Mouse (Mus musculus) G1E (cell line): ENCODE data around the gene Rtn4rl1. TPM values are rescaled to one million over a fixed set of nuclear protein-coding genes. Genes with fewer than 3 reads are reported as not detected.

Experiments used
- ATAC-seq: 2 replicates; pipeline ENCODE4 v1.8.0; 2016; ENCODE audit warnings: mild to moderate bottlenecking; ENCODE audit not compliant: insufficient number of reproducible peaks, poor library complexity, low FRiP score, severe bottlenecking; ENCODE audit errors: extremely low read depth
- DNase-seq: peaks from one replicate; pipeline ENCODE4 v3.0.0; 2012; ENCODE audit warnings: low spot score
- H3K27me3 ChIP-seq: 2 replicates; pipeline ENCODE4 v1.6.1; 2012; ENCODE audit warnings: mild to moderate bottlenecking, low read length, inconsistent platforms; ENCODE audit not compliant: insufficient read depth
- H3K36me3 ChIP-seq: replicated peaks from 2 replicates; pipeline ENCODE3; 2012; ENCODE audit warnings: mild to moderate bottlenecking, inconsistent platforms
- H3K4me1 ChIP-seq: 2 replicates; pipeline ENCODE4 v1.6.1; 2012; ENCODE audit warnings: low read depth, low read length, inconsistent platforms, mixed read lengths; ENCODE audit not compliant: insufficient read depth
- H3K4me3 ChIP-seq: 2 replicates; pipeline ENCODE4 v1.5.1; 2012; ENCODE audit warnings: low read depth, mild to moderate bottlenecking, inconsistent platforms, low read length, moderate library complexity, mixed read lengths
- H3K9me3 ChIP-seq: replicated peaks from 2 replicates; pipeline ENCODE4 v1.6.1; 2012; ENCODE audit warnings: inconsistent platforms
- CTCF ChIP-seq: IDR thresholded peaks from 2 replicates; pipeline ENCODE4 v1.5.1; 2012; ENCODE audit warnings: low read depth, low read length, inconsistent platforms, mixed read lengths
- GATA1 ChIP-seq: IDR thresholded peaks from 2 replicates; pipeline ENCODE4 v1.6.1; 2012; ENCODE audit warnings: borderline replicate concordance, low read length, inconsistent platforms, mixed read lengths
- GATA2 ChIP-seq: IDR thresholded peaks from 2 replicates; pipeline ENCODE4 v1.6.1; 2012; ENCODE audit warnings: low read depth, low read length, inconsistent platforms, borderline replicate concordance
- POLR2AphosphoS5 ChIP-seq: IDR thresholded peaks from 2 replicates; pipeline ENCODE4 v1.6.1; 2012; ENCODE audit warnings: low read depth, low read length, inconsistent platforms; ENCODE audit not compliant: insufficient replicate concordance
- TAL1 ChIP-seq: conservative IDR thresholded peaks from 2 replicates; pipeline ENCODE4 v1.6.1; 2012; ENCODE audit warnings: low read depth, low read length, inconsistent platforms, mixed read lengths
- polyA plus RNA-seq: library from polyadenylated mRNA; stranded (reverse); fragments of >175 nt; gene quantifications from 2 replicates; pipeline ENCODE4 v1.2.3, GENCODE M21; 2012
- total RNA-seq, 2 experiments: library from RNA; stranded (forward) in 1 of 2; stranded (reverse) in 1 of 2; fragments of 200-1000 nt in 1 of 2; fragments of >200 nt in 1 of 2; fragmentation: Nextera tagmentation in 1 of 2; gene quantifications; 2 replicates each; pipeline ENCODE4 v1.2.3; 2014 to 2017

Rtn4rl1 gene
- total and polyA plus RNA-seq, 3 experiments: not detected

DNA sequence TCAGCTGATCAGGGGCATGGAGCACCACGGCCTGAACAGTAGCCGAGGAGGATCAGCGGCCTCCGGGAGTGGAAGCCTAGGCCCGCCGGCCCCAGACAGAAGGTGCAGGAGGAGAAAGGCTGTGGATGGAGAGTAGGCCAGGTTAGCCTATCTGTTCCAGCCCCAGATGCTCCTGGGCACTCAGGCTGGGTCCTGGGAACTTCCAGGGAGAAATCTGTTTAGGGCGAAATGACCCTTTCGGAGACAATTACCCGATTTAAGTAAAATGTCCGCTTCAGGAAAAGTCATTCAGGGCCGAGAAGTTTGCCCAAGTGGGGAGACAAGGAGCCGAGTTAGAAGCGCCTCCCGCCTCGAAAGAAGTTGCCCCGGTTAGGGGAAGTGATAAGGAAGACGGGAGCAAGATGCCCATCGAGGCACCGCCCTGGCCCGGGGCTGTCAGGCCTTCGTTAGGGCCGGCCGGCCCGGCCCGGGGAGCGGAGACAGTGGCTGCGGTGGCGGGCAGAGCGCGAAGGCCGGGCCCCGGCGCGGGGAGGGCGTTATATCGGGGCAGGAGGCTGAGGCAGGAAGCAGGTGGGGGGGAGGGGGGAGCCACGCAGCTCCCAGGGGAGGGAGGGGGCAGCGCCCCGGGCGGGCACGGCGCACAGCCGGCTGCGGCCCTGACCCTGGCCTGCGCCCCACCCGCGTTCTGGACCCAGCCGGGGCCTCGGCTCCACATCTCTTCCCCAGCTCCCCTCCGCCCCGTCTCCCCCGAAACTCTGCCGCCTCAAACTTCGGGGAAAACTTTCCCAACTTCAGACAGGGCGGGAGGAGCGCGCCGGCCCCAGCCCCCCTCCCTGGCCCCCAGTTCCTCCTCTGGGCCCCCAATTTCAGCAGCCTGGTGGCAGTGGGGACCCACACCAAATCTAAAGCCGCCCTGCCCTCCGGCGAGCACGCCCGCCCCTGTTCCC, 25.7 kb upstream of the Rtn4rl1 start:
- H3K4me1 ChIP-seq: peaks cover 28% of the 10 kb centered on the region
- no peak for TF ChIP-seq GATA1
- no peak for TF ChIP-seq CTCF
- no peak for TF ChIP-seq POLR2AphosphoS5
- TF ChIP-seq TAL1: no peak
- no peak for TF ChIP-seq GATA2
- peaks cover 36% of the 10 kb centered on the region for H3K36me3 ChIP-seq
- peaks cover 52% of the 10 kb centered on the region for H3K27me3 ChIP-seq
- H3K9me3 ChIP-seq: peaks cover 64% of the 10 kb centered on the region
- ATAC-seq (no peak), DNase-seq (no peak)
- peak overlapping the region; percentile 29; the same call in 1 of the 2 replicates for H3K4me3 ChIP-seq

DNA sequence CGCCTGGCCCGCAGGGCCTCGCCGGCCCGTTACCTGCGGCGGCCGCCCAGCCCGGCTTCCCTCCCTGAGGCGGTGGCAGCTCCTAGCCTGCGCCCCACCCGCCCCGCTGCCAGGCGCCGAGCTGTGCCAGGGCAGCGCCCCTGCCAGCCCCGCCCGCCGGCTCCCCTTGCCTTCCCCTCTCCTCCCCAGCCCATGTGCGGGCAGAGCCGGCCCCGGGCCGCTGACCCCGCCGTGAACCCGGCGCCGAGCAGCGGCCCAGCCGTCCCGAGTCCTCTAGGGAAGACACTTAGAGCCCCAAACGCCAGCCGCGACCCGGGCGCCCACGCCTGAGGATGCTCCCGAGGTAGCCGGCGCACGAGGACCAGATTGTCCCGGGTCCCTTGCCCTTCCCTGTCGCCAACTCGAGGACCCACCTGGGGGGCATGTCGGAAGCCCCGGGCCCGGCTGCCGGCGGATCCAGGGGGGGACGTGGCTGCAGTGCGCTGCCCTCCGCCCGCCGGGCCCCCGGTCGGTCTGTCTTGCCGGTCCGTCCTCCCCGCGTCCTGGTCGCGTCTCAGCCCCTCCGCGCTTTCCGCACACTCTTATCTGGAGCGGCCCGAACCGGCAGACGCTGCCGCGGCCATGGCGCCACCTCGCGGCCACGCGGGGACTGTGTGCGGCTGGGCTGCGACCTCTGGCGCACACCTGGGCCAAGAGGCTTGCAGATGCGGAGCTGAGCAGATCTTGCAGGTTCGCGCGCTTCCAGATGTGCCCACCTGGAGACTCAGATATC, 24.8 kb upstream of the Rtn4rl1 start:
- H3K9me3 ChIP-seq: peaks cover 65% of the 10 kb centered on the region
- H3K27me3 ChIP-seq: peaks cover 57% of the 10 kb centered on the region
- DNase-seq: no peak
- TF ChIP-seq POLR2AphosphoS5 (no peak), GATA1 (no peak), TAL1 (no peak), GATA2 (no peak), CTCF (no peak)
- H3K36me3 ChIP-seq: peaks cover 27% of the 10 kb centered on the region
- no peak for ATAC-seq
- H3K4me1 ChIP-seq: peaks cover 36% of the 10 kb centered on the region
- H3K4me3 ChIP-seq: peak overlapping the region; percentile 38; the same call in 1 of the 2 replicates

DNA sequence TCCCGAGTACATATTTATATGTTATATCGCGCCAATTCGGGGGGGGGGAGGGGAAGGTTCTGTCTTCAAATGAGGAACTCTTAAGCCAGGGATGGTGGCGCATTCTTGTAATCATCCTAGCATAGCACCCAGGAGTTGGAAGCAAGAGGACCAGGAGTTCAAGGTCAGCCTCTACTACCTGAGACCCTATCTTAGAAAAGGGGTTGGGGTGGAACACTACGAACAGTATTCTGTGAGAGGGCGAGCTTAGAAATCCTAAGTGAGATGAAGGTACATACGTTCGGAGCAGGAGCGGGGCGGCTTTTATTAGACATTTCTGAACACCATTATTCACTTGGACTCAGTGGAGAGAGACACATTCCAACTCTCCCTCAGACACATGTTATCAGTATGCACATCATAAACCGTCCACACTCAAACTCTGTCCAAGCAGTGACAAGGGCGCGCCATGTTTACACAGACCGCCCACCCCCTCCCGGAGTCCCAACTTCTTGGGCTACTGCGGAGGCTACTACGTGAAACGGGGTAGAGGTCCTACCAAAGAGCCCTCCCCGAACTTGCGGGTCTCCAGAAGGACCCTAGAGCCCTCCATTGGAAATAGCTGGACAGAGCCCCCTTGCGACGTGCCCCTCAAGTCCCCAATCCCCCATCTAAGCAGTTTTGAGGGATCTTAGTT, 24.0 kb upstream of the Rtn4rl1 start, which contains the start of gene Hic1:
Gene Hic1 (minus strand): TSS at position 115 of the 676 bp plus-strand sequence.
- ATAC-seq (no peak), DNase-seq (no peak)
- Histone ChIP-seq H3K27me3 (peaks cover 58% of the 10 kb centered on the region), H3K9me3 (peaks cover 65% of the 10 kb centered on the region), H3K36me3 (peaks cover 21% of the 10 kb centered on the region), H3K4me1 (peaks cover 41% of the 10 kb centered on the region), H3K4me3 (peak within 1 kb of the TSS; percentile 59; the same call in 1 of the 2 replicates)
- TF ChIP-seq POLR2AphosphoS5 (no peak), GATA1 (no peak), TAL1 (no peak), GATA2 (no peak), CTCF (no peak)

DNA sequence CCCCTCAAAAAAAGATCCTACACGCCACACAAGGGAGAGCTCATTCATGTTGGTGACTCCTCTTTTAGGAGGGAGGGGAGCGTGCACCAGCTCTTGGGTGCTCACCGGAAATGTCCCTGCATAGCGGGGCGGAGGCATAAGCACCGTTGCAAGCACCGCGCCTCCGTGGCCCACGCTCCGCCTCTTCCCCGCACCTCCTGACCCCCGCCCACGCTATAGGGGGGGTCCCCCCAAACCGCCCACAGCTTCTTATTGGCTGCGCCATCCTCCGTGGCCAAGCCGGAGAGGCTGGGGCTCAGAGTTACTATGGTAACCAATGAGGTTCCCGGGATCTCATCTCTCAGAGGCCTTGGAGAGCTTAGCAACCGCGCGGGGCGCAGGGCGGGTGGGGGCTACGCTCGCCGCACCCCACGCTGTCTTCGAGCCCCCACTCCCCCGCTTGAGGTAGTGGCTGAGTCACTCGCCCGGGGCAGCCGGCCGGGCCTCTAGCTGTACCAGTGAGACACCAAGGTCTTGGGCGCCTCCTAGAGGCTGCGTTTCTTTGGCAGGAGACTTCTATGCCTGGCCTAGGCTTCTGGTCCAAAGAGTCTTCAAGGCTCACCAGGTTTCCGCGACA, 23.3 kb upstream of the Rtn4rl1 start:
- Histone ChIP-seq H3K4me3 (peak overlapping the region; percentile 59; the same call in 1 of the 2 replicates), H3K4me1 (peaks cover 34% of the 10 kb centered on the region), H3K27me3 (peaks cover 58% of the 10 kb centered on the region), H3K9me3 (peaks cover 64% of the 10 kb centered on the region), H3K36me3 (peaks cover 16% of the 10 kb centered on the region)
- DNase-seq (peak; percentile 64), ATAC-seq (peak; percentile 15; the same call in 1 of the 2 replicates)
- TF ChIP-seq POLR2AphosphoS5 (no peak), GATA2 (no peak), GATA1 (no peak), CTCF (no peak)

DNA sequence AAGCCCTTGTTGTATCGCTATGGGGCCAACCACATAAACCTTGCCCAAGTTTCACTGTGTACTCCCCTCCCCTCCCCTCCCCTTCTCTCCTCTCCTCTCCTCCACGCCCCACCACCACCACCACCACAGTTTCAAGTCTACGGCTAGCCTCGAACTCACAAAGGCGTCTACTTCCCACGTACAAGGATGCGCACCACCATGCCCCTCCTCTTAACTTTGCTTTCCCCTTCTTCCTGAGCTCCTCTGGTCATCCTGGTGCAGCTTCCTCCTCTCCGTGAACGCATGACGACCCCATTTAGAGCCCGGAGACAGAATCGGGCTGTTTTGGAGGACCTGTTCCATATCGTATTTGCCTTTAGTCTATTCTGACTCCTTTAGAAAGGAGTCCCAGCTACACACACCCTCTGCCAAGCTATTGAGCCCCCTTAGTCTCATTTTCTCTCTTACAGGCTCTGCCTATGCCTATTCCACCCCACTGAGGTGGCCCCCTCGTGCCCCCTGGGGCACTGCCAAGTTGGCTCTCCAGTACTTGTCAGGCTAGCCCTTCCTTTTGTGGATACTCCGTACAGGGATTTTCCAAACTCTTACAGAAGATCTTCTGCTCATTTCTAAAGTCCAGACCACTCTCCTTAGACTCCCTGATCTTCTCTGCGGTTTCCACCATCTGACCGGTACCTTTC, 22.3 kb upstream of the Rtn4rl1 start:
- Histone ChIP-seq H3K9me3 (peaks cover 53% of the 10 kb centered on the region), H3K36me3 (peaks cover 14% of the 10 kb centered on the region), H3K4me3 (no peak overlapping the region), H3K27me3 (peaks cover 54% of the 10 kb centered on the region), H3K4me1 (peaks cover 30% of the 10 kb centered on the region)
- TF ChIP-seq CTCF: no peak
- no peak for TF ChIP-seq POLR2AphosphoS5
- no peak for TF ChIP-seq TAL1
- TF ChIP-seq GATA2: no peak
- TF ChIP-seq GATA1: no peak
- DNase-seq: no peak
- no peak for ATAC-seq
